Mouse (Mus musculus) G1E-ER4 (cell line): ENCODE measurements around the gene Gm20521. TPM values are rescaled to one million over a fixed set of nuclear protein-coding genes. Genes with fewer than 3 reads are reported as not detected.

Source experiments
- GATA1 ChIP-seq: IDR thresholded peaks from one replicate; pipeline ENCODE4 v1.8.0; 2012; ENCODE audit warnings: low read length, inconsistent platforms
- polyA plus RNA-seq: library from polyadenylated mRNA; stranded (reverse); fragments of >175 nt; gene quantifications from 2 replicates; pipeline ENCODE4 v1.2.3, GENCODE M21; 2012

The Gm20521 gene
- polyA plus RNA-seq, 1 experiment = 10.3 TPM

DNA sequence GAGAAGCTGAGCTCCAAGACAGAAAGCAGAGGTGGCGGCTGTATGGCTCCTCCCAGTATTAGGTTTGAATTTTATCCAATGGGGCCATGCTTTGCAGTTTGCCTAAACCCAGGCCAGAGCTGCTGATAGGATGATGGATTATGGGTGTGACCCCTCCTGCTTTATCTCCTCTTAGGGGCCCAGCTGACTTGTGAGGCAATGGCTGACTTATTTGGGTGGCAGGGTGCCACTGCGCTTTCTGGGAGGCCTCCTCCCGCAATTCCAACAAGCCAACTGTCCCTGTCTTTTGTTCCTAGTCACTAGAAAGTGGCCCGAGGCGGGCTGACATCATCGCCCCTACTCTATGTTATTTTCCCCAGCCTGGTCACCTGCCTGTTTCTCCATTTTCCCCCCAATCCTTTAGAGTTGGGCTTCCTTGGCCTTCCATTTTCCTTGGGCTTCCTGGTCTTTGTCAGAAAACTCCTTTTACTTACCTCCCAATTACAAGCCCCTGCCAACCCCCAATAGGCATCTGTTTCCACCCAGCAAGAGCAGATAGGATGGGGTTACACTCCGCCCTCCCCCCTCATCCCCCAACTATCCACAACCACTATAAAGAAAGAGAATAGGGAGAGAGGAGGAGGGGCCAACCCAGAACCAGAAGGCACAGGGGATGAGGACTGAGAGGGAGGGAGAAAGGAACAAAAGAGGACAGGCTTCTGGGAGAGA, 41.6 kb downstream of the Gm20521 start:
- no peak for TF ChIP-seq GATA1

DNA sequence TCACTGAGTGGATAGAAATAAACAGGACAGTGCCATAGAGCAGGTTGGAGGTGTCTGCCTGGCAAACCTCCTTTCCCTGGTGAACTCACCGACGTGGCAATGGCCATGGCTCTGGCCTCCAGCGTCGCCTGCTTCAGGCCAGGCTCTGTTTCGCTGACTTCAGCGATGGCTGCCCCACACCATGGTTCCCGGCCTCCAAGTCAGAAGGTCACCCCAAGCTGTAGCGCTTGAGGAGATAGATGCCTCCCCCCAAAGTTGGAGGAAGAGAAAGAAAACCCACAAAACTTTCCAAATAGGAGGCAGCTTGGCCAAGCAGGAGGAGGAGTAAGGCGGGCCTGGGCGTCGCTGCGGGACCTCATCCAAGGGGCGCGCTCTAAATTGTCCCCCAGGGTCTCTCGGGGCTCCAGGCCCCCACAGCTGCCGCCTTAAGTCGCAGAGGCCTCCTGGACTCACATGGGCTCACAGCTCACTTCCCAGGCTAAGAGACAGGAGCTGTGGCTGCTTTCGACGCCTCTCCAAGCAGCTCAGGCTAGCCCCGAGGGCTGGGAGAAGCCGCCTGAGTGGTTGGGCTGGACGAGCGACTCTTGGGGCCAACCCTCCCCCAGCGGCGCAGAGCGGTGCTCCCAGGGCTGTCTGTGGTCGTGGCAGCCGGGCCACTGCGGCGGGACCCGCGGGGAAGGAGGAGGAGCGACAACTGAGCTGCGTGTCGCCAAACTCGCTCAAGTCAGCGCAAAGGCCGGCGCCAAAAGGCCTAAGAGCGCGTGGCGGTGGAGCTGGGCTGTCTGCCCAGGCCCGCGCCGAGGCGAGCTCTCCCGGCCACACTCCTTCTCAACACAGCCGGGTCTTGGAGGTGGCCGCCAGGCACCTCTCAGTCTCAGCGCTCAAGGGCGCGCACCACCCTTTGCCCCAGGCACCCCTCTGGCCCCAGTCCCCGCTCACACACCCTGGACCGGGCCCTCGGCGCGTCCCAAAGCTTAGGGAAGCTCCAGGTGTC, 42.4 kb downstream of the Gm20521 start, which contains the start of gene Efs:
Gene Efs, minus strand, starts transcription at position 778 of the 994 bp plus-strand sequence.
- no peak for TF ChIP-seq GATA1

DNA sequence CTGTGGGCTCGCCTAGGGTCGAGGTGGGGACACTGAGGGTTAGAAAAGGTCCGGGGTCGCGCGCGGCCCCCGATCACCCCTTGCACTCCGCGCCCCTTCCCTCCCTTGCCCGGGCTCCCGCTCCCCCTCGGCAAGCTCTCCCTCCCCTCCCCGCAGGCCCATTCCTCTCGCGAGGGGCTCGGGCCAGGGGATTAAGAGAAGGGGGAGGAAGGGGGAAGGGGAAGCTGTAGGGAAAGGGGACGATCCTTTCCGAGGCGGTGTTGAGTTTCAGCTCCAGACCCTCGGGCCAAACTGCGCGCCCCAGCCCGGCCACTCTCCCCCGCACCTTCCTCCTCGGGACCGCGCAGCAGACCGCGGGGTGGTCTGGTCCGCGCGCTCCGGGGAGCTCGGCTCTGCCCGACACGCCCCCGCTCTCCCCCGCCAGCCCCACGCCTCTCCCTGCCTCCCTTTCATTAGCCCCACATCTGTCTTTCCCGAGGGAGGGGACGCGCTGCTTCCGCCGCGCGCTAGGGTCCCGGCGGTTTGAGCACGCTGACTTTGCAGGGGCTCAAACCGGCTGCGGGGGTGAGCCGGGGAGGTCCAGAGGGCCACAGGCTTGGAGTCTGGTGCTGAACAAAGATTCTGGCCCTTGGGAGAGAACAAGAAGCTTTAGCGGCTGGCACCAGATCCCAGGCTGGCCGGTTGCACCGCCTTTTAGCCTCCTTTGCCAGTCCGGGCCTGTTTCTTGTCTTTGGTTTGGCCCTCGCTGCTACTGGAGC, 43.3 kb downstream of the Gm20521 start:
- TF ChIP-seq GATA1 = no peak

DNA sequence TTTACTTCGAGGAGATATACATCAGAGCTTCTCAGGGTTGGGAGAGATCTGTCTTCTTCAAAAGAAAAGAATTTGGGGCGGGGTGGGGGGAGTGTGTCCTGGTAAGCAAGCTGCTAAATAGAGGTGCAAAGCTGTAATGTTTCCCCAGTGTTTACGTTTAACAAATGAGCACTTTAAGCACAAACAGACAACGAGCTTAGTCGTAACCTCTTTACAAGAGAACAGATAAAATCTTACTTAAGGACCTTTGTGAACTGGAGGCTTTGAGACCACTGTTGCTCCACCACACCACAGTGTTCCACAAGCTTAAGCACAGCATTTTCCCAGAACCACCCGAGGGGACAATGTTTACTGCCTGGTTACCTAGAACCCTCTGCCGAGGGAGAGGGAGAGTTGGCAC, 44.1 kb downstream of the Gm20521 start:
- TF ChIP-seq GATA1 = no peak

DNA sequence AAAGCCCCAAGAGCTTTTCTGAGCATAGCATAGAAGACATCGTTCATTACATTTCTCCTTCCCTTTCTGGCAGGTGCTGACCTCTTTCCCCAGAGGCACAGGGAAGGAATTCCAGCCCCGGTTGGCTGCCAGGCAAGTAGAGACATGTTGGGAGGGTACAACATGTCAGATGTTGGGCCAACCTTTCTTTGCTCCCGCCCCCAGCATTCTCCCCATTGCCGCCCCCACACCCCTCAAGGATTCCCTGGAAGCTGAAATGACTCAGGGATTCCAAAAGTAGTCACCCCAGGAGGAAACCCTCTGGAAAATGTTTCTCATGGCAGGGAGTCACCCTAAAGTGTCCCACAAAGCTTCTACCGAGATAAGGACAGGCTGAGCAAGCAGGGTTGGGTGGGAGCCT, 46.6 kb downstream of the Gm20521 start:
- no peak for TF ChIP-seq GATA1

DNA sequence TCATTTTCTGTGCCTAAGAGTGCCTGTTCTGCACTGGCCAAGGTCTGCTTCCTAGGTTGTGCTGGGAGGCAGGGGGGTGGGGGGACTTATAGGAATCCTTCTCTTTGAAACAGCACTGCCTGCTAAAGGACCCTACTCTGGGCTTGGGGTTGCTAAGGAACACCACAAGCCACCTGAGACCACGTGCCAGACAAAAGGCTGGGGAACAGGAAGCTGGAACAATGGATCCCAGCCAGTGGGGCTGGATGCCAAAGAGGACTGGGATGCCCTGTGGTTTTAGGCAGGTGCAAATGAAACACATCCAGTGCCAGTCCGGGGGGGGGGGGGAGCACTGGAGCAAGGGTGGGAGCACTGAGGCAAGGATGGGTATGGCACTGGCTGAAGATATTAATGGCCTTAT, 47.2 kb downstream of the Gm20521 start:
- TF ChIP-seq GATA1 = no peak

DNA sequence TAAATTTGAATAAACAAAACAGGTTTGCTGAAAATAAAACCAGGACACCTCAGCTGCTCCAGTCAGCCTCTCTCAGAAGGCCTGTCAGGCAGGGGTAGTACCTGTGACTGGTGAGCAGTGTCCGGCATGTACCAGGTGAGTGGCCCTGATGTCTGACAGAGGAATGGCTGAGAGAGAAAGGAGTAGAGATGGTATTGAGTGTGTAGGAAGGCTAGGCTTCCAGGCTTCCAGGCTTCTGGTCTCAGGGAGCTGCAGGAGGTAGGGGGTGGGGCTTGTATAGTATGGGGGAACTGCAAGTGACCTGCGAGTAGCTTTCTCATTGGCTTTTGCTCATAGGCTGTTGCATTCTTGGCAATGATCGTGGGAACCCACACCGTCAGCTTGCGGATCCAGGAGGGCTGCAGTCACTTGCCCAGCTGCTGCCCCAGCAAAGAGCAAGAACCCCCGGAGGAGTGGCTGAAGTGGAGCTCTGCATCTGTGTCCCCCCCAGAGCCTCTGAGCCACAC, 49.5 kb downstream of the Gm20521 start, which contains the start of gene Il25:
Gene Il25, plus strand, starts transcription at position 51 of the 506 bp plus-strand sequence.
- TF ChIP-seq GATA1 = no peak

DNA sequence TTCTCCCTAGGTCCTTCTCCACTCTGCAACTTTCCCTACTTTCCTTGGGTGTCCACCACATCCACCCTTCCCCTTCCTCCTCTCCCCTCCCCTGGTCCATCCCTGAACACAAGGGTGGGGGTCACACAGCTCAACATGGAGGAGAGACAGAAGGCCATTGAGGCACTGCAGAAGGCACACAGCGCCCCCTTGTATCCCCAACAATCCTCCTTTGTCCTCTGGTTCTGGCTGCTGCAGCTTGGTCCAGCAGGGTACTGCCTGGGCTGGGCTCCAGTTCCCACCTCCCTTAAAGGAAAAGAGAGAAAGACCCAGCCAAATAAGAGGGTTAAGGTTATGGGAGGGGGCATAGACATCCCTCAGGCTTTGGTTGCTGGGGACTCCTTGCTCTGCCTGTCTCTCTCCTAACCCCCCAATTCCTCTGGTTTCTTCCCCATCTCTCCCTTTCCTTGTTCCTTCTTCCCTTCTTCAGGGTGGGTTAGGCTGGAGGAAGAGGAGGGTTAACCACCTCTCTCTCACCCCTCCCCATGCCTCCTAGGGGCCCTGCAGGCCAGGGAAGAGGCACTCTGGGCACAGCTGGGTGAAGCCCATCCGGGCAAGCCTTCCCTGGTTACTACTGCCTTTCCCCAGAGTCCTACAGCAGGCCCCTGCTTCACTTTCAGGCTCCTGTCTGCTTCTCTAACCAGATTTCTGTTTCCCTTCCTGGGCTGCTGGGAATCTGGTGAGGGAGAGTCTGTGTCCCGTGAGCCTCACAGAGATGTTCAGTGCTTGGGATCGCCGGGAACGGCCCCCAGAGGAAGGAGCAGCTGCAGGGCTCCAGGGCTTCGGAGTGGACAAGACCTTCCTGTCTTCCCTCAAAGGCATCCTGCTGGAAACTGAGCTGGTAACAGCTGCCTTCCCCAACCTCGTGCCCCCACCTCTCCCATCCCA, 52.9 kb downstream of the Gm20521 start, which contains the start of gene Cmtm5:
Gene Cmtm5, plus strand, starts transcription at position 358 of the 927 bp plus-strand sequence.
- no peak for TF ChIP-seq GATA1

DNA sequence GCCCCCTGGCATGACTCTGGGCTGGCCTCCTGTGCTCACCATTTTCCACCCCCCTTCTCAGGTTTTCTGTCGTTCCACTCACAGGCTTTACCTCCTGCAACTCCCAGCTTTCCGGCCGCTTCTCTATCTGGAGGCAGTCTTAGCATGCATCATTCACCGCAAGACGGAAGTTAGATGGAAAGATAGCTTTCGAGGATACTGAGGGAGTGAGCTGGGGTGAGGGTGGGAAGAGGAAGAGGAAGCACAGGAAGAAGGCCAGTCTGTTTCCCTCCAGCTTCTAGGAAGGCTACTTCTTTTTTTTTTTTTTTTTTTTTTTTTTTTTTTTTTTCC, 53.6 kb downstream of the Gm20521 start:
- TF ChIP-seq GATA1 = no peak

DNA sequence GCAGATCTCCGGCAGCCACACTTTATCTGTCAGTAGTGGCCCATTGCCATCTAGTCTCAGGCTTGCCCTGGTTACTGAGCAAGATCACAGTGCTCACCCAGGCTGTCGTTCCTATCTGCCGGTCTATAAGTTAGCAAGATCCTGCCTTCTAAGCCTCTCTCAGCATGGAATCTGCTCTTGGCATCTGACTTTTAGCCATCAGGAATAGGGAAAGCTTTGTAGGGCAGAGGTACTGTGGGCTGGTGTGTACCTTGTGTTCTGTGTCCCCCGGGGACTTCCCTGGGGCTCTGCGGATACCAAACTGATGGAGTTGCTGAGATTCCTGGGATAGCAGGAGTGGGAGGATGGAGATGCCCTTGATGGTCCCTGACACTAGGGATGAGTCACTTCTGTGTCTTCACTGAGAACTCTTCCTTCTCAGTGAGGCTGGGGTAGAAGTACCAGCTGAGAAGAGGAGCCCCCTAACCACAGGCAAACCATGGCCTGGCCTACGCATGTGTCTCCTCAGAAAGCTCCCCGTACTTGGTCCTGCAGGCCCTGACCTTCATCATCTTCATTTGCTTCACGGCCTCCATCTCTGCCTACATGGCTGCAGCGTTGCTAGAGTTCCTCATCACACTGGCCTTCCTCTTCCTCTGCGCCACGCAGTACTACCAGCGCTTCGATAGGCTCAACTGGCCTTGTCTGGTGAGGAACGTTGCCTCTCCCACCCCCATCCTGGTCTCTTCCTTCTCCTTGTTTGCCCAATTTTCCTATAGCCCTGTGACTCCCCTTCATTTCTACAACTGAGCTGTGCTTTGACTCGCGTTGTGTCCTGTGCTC, 54.3 kb downstream of the Gm20521 start:
- TF ChIP-seq GATA1 = no peak

DNA sequence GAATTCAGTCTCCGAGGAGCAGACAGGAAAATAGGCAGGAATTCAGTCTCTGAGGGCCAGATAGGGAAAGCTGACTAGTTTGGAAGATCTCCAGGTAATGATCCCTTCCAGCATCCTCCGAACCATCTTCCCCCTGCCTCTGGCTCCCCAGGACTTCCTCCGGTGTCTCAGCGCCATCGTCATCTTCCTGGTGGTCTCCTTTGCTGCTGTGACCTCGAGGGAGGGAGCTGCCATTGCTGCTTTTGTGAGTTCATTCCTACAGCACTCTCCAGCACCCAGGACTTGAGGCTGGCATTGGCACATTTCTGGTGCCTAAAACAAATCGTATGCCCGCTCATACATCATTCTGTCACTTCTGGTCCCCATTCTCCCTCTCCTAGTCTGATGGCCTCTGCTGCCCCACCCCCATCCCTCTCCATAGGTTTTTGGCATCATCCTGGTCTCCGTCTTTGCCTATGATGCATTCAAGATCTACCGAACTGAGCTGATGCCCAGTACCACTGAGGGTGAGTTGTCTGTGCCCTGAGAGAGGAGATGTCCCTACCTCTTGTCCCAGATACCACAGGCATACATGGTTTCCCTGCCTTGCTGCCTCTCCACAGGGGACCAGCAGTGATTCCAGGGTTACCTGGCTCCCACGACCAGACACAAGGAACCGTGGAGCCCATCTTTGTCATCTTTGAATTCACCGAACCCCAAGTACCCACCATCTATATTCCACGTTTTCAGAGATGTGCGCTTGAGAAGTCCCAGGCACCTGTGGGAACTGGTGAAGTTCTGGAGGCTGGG, 55.4 kb downstream of the Gm20521 start:
- TF ChIP-seq GATA1 = no peak

DNA sequence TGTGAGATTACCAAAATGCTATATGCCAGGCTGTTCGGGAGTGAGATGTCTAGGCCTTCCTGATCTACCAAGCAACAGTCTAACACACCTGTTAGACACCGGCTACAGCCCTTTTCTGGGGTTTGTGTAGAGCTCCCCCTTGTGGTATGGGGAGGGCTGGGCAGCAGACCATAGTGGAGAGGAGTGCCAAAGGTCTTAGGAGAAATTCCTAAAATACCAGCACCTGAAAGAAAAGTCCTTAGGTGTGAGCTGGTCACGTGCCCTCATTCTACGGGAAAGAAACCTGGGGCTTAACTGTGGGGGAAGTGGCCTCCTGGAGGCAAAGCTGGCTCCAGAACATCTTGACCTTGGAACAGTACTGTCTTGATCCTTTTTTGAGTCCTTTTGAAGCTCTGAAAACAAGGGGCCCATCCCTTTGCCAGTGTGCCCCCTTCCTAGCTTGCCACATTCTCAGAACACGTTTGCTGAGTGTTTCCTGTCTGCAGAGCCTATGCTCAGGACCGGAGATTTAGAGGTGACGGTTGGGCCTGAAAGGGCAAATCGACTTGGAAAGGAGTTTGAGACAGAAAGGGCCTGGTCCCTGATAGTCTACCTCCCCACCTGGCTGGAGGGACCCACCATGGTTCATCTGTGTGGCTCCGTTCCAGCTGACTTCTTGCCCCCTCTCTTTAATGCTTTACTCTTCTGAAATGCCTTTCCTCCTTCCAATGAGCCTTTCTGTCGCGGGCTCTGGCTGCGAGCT, 56.4 kb downstream of the Gm20521 start:
- no peak for TF ChIP-seq GATA1

DNA sequence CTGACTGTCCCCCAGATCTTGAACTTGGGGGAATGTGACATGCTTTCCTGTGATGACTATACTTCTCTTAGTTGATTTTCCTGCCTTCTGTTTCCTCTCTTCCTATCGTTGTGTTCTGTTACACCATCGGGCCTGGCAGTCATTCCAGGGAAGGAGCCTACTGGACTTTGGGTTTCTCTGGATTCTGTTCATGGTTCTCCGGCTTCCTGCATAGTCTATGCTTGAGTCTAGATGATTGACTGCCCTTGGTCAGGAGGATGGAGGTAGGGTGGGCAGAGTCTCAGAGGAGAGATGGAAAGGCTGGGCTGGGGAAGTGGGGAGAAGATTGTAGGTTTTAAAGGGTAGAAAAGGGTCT, 56.9 kb downstream of the Gm20521 start:
- no peak for TF ChIP-seq GATA1
